Comparison of ENCODE assay signal across 9 mouse cellular contexts in the genomic region with DNA sequence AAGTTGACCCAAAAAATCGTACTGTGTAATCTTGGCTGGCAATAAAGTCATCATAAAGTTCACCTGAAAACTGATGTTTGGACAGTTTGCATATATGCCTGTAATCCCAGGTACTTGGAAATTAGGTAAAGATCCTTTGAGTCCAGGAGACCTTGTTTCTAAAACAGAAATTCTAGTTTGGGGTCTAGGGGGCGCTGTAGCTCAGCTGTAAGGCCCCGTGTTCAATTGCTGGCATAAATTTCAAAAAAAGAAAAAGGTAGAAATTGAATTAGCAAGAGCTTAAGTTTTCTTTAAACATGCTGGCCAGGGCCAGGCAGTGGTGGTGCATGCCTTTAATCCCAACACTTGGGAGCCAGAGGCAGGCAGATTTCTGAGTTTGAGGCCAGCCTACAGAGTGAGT. TPM values are rescaled to one million over a fixed set of nuclear protein-coding genes. Genes with fewer than 3 reads are reported as not detected.
A peak's percentile ranks its signal among the peaks of the same experiment; 100 is the strongest.
DNase-seq lines count a peak whose midpoint lies in the region; TF ChIP-seq lines count a peak whose summit lies in the region.
"Had no signal": no experiment of that assay in that cellular context is flagged by ENCODE, and none has a peak within 500 bp of the region (broad histone marks: within the 10 kb centered on the region; RNA-seq: fewer than 3 reads in every experiment).

No protein-coding gene starts in this region.

- H3K4me3 ChIP-seq in layer of hippocampus, adult 2 months, result no peak overlapping the region
- no peak overlapping the region for H3K4me3 ChIP-seq in ES-E14 (ENCODE audit: insufficient read depth in 1 of 2, low read depth in 1 of 2, low read length in 2 of 2, poor library complexity in 1 of 2, severe bottlenecking in 1 of 2)
- H3K4me3 ChIP-seq: embryonic facial prominence, embryonic 15.5 days had no signal

- in situ Hi-C loops in ES-E14 (cut with MboI; ENCODE audit: low sequenced_read_pairs in 2 of 2, unreplicated experiment in 2 of 2), result no loop called here

- TF ChIP-seq CTCF in layer of hippocampus, adult 2 months (conservative IDR thresholded peaks at IDR 0.05), result peak; percentile 83

- peaks cover 16% of the 10 kb centered on the region for H3K36me3 ChIP-seq in ES-E14 (ENCODE audit: control insufficient read depth, insufficient read depth, low read length, poor library complexity, severe bottlenecking)

- H3K9me3 ChIP-seq in ES-E14 (ENCODE audit: control insufficient read depth, insufficient read depth, low read depth, low read length), result no peaks in the 10 kb centered on the region
- H3K9me3 ChIP-seq: embryonic facial prominence, embryonic 15.5 days had no signal

- intact Hi-C loops in left cerebral cortex, postnatal 10 days (cut with DNase I), result loop anchor here (5.0 kb wide), 1 partner anchor 112 kb away; a partner anchor contains a TSS

- no peak overlapping the region for H3K27ac ChIP-seq in layer of hippocampus, adult 2 months
- H3K27ac ChIP-seq in ES-E14 (ENCODE audit: insufficient read depth, low read depth, low read length, poor library complexity, severe bottlenecking), result peak overlapping the region; percentile 16; the same call in 1 of the 2 replicates
- H3K27ac ChIP-seq: embryonic facial prominence, embryonic 15.5 days had no signal

- peak; percentile 67 for DNase-seq in adrenal gland, postnatal 14 days
- DNase-seq in adrenal gland, postnatal 4 days (ENCODE audit: low spot score in 2 of 2), result no peak
- DNase-seq in layer of hippocampus, adult 2 months (ENCODE audit: low spot score in 2 of 2), result peak in 1 of 2 experiments; percentile 37
- no peak for DNase-seq in layer of hippocampus, adult 9-11 months
- DNase-seq in ES-E14 (ENCODE audit: low read depth, low spot score), result no peak
- peak; percentile 18 to 57 for DNase-seq in kidney, postnatal 36 days
- no peak for DNase-seq in urinary bladder, postnatal 4 days (ENCODE audit: low spot score in 2 of 2)
- no peak for DNase-seq in left cerebral cortex, postnatal 10 days (ENCODE audit: extremely low spot score in 1 of 2, low spot score in 2 of 2)

- H3K9ac ChIP-seq in ES-E14 (ENCODE audit: insufficient read depth, low read depth, low read length, poor library complexity, severe bottlenecking), result peak overlapping the region; percentile 36; the same call in 1 of the 2 replicates
- H3K9ac ChIP-seq: embryonic facial prominence, embryonic 15.5 days had no signal

- H3K4me1 ChIP-seq in ES-E14 (ENCODE audit: control insufficient read depth in 2 of 2, insufficient read depth in 2 of 2, low read length in 2 of 2, poor library complexity in 1 of 2), result peaks cover 4 to 12% of the 10 kb centered on the region in 2 experiments; a peak in 3 of 4 replicates

TF ChIP-seq in ES-E14, 5 proteins besides CTCF, POLR2A, EP300 and RAD21:
- TF ChIP-seq MAFK (IDR thresholded peaks at IDR 0.05; ENCODE audit: insufficient read depth, low read depth, low read length), result no peak
- no peak for TF ChIP-seq ZC3H11A (IDR thresholded peaks at IDR 0.05; ENCODE audit: borderline replicate concordance, low read depth, low read length)
- no peak for TF ChIP-seq HCFC1 (IDR thresholded peaks at IDR 0.05; ENCODE audit: borderline replicate concordance, insufficient read depth, low read length)
- TF ChIP-seq CHD2 (IDR thresholded peaks at IDR 0.05; ENCODE audit: low read depth, low read length), result no peak
- no peak for TF ChIP-seq ZNF384 (IDR thresholded peaks at IDR 0.05; ENCODE audit: low read depth, low read length)

RNA-seq across cellular contexts. Expression of a gene that starts 9.6 kb away (rescaled TPM):
- total RNA-seq in adrenal gland, postnatal 14 days (2021), result 118 and 119 TPM in 2 replicates
- total RNA-seq in adrenal gland, postnatal 4 days (2021), result 100 to 1,000 TPM; 154 to 155 TPM
- total RNA-seq in layer of hippocampus, adult 2 months (2021), result 100 to 1,000 TPM; 124 to 137 TPM
- total RNA-seq in ES-E14 (2012; rRNA removed), result 179 and 282 TPM in 2 replicates
- total RNA-seq in left cerebral cortex, postnatal 10 days (2021), result 100 to 1,000 TPM; 140 TPM

Comparison
In these comparisons a context has a peak if more than half of its experiments do, and no peak if none do; other contexts are left out.
1. DNase-seq: peak in adrenal gland, postnatal 14 days (single experiment) and kidney, postnatal 36 days (2 of 2); none in adrenal gland, postnatal 4 days (0 of 2), layer of hippocampus, adult 9-11 months (single experiment), ES-E14 (single experiment), urinary bladder, postnatal 4 days (0 of 2) and left cerebral cortex, postnatal 10 days (0 of 2).